Mouse (Mus musculus): ENCODE results near the gene Hoxd8.

Hoxd8 gene

DNA sequence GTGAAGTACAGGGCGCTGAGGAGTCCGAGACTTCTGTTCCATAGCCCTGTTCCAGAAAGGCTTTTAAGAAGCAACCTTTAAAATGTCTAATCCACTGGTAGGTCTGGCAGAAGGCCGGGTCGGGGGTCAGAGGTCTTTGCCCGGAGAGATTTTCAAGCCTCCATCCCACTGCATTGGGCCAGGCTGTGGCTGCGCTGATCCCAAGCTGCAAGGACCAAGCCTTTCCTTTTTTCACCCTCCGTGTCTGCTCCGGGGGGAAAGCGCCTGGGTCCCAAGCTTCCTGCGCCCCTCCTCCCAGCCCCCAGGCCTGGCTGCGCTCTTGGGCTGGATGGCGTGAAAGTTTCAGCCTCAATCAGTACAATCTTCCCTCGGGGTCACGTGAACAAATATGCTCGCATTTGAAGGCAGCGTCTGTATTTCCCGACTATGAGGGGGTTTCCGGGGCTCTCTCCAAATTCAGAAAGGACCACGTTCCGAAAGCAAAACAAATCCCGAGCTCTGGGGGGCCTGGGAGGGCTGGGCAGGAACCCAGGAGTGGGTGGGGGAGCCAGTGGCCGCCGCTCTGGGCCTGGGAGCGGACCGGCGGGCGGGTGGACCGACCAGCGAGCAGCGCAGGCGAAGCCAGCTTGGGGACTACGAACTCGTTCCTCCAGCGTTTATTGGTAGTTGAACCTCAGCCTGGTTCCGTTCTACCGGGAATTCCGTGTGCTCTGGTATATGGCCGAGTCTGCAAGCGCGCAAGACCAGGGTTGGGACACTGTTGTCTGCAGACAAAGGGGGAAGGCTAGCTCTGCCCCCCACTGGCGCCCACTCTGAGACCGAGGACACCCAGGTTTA, 31.7 kb downstream of the Hoxd8 start:
- no peak for DNase-seq (ENCODE audit: low spot score)

- no peak for DNase-seq (ENCODE audit: low spot score)
These were observed 32.5 kb downstream of the Hoxd8 start for GRCm38 (mm10) chr2:74736688-74737577.

GRCm38 (mm10) chr2:74737578-74738070, 33.2 kb downstream of the Hoxd8 start:
- DNase-seq (ENCODE audit: low spot score), result no peak

DNA sequence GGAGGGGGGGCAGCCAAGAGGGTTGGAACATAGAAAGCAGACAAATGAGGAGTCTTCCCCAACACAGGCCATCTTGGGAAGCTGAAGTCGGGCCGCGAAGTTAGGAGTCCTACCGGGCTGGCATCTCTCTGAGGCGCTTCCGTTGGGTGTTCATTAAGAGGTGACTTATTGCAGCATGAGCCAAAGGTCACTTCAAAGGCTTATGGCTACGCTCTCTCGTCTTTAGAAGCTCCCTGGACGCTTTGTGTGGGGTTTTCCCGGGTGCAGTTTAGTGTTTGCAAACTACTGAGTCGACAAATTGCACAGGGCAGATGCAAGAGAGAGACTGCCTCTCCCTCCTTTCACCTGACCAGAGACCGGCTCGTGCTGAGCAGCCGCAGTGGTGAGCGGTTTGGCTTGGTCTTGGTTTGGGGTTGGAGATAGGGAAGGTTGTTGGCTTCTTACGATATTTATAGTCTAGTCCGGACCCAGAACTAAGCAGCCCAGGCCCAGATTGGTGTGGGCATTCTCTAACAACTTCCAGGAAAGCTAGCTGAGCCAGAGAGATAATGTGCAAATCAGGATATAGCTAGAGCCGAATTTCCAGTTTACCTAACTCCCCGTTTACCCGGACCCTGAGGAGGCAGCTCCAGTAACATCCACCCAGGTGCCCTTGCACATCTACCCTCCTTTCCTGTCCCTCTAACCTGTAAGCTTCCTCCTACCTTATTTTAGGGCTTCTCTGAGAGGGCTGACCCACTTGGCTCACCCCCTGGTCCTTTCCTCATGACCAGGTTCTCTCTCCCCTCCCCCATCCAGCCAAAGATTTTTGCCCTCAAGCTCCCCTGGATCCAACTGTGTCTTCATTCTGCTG, 34.4 kb downstream of the Hoxd8 start:
- no peak for DNase-seq (ENCODE audit: low spot score)

GRCm38 (mm10) chr2:74739476-74739800, 35.0 kb downstream of the Hoxd8 start:
- DNase-seq (ENCODE audit: low spot score), result no peak

DNA sequence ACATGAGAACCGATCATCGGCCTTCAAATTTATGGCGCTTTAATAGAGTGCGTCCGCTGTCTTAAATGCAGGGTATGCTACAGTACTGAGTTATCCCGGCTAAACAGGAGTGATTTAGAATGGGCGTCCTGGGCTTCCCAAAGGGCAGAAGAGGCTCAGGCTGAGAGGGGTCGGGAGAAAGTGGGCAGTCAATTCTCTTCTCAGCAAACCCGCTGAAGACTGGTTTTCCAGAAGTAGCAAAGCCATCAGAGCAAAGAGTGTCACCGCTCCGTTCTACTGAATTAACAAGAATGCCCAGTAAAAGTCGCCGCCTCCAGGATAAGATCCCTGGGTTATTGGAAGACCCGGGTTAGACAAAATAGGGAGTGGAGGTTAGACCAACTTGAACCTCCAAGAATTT, 35.5 kb downstream of the Hoxd8 start:
- DNase-seq (ENCODE audit: low spot score), result no peak

DNA sequence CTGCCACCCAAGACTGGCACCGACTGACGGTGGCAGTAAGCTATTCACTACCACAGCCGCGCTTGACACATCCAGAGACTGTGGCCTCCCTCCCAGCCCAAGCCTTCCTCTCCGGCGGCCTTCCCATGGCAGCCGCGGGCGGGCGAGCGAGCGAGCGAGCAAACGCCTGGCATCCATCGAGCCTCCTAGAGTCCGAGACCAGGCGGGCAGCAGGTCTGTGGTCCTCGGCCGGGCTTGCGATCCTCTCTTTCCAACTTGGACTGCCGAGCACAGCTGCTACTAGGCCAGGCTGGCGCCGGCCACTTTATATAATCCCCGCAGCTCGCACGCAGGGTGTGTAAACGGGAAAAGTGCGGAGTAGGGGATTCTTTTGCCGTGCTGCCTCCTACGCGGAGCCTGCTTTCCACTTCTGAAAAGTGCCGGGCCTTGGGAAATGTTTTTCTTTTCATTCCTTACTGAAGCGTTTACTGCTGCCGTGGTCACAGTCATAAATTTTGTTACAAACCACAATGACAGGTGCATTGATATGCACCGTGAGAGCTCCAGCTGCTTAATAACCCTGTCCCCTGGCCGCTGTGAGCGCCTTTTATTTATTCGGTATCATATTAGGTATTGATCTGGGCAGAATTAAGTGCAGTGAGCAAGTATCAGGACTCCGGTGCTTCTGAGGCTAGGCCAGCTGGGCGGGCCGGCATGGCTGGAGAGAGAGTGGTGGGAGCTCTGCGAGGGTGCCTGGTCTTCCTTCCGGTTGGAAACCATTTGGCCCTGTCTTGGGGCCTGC, 36.1 kb downstream of the Hoxd8 start:
- DNase-seq (ENCODE audit: low spot score), result no peak

DNA sequence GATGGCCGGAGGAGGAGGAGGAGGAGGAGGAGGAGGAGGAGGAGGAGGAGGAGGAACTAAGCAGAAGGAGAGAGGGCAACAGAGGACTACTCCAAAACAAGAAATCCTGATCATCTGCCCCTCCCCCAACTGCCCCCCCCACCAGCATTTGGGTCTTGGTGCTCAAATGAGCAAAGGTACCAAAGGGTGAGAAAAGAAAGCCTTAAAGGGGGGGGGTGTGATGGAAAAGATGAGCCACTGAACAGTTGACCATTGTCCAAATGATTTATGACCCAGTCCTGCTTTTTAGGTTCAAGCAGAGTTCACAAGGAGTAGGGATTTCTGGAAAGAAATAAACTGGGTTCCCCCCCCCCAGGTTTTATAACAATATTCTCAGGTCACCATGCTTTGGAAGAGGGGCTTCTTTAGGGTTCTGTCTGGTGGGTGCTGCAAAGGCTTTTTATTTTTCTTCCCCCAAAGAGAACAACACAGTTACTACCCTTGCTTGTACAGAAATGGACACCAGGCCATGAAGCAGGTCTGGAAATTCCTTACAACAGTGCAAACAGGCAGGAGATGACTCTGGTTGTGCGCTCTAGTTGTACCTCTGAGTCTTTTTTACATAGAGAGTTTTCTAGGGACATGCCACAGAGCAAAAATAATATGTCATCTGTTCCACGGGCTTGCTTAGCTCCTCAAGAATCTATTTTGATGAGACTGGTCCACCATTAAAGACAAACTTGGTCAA, 37.0 kb downstream of the Hoxd8 start:
- DNase-seq (ENCODE audit: low spot score), result no peak

GRCm38 (mm10) chr2:74741979-74742277, 37.5 kb downstream of the Hoxd8 start:
- no peak for DNase-seq (ENCODE audit: low spot score)

DNA sequence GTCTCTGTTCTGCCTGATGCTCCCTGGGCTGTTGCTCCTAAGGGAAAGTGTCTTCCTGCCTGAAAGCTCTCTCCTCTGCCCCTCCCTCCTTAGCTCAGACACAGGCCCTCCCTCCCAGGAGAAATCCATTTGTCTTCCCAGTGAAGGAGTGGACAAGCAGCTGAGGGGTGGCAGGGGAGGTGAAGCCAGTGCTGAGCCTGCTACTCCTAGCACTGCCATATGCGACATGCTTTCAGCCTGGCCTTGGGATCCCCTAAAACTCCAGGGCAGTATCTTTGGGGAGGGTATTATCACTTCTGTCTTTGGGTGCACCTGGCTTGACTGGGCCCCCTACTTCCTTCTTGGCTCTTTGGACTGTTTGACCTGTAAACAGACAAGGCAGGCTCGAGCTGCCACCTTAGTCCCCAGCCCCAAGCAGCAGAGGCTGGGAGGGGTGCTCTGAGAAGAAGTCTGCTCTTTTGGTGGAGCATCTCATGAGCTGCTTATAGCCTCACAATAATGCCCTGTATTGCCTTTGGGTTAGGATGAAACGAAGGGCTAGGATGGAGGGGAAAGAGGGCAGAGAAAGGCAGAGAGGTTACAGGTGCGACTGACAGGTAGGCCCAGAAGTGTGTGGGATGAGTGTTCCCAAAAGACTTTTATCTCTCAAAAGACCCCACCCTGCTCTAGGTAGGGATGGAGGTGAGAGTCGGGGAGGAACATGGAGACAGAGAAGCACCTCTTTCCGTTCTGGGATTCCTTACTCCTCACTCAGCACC, 41.3 kb downstream of the Hoxd8 start:
- no peak for DNase-seq (ENCODE audit: low spot score)

GRCm38 (mm10) chr2:74746298-74746921, 42.0 kb downstream of the Hoxd8 start:
- DNase-seq (ENCODE audit: low spot score), result no peak

DNA sequence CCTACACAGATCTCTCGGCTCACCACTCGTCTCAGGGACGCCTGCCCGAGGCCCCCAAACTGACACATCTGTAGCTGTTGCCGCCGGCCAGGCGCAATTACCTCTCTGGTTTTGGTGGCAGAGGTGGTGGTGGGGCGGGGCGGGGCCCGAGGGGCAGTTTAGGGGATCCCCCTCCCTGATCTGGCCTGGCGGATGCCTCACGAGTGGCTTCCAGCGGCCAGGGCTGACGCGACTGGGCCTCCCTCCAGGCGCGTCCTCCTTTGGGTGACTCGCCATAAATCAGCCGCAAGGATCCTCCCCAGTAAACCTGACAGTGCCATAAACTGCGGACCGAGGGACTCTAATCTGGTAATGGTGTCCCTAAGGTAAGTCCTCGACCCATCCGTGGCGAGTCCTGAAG, 42.6 kb downstream of the Hoxd8 start:
- DNase-seq (ENCODE audit: low spot score), result no peak

DNA sequence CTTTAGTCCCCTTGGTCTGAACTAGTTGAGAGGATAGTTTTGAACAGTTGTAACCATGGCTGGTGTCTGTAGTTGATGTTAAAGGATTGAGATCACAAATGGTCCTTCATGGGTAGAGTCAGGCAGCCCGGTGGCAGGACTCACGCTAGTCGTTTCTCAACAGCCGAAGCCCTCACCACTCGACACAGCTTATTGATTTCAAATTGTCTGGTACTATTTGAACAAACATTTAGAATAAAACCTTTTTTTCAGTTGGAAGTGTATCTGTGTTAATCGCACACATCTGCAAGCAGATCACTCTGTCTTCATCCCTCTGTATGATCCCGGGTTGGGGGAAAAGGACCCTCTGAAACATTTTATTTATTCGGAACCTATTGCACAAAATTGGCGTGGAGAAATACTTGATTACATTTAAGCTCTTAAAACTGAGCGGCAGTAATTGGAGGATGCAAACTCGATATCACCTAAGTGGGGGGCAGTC, 43.3 kb downstream of the Hoxd8 start:
- DNase-seq (ENCODE audit: low spot score), result no peak

DNA sequence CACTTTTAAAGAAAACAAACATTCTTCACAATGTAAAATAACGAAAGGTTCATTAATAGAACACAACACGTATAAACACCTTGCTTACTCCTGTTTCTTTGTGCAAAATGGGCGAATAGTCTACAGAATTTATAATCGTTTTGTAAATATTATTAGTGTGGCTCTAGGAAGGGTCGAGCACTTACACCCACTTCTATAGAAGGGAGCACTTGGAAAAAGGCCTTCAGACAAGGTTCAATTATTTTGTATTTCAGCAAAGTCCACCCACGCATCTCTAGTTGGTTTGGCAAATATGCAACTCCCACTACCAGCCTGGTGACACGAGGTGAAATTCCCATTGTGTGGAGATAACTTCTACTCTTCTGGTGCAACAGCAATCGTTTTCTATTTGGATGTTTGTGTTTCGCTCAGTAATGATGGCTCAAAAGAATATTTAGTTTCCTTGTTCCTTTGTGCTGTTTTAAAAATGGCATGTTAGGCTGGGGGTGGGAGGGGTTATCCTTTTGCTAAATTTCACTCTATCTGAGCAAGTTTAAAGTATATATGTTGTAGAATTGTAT, 44.1 kb downstream of the Hoxd8 start:
- no peak for DNase-seq (ENCODE audit: low spot score)

- peak; percentile 66 for DNase-seq (ENCODE audit: low spot score)
These were observed 45.1 kb downstream of the Hoxd8 start for GRCm38 (mm10) chr2:74749337-74750121.

DNA sequence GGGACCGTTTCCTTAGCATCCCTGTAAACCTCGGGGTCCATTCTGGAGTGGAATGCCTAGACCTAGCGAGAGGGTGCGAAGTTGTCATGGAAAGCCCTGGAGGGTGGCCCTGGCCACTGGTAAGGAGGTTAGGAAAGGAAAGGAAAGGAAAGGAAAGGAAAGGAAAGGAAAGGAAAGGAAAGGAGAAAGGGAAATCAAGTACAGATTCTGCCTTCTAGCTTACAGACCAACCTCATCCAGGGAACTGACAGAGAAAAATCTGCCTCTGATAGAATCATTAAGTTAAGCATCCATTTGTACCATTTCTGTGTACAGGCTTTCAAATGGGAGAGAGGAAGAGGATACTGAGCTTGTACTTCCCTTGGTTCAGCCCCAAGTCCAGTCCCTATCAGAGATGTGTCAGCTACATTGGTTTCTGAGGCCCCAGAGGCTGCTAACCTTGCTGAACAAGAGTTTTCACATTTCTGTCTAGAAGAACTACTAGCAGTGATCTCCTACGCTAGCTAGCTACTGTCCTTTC, 46.4 kb downstream of the Hoxd8 start:
- no peak for DNase-seq (ENCODE audit: low spot score)

DNA sequence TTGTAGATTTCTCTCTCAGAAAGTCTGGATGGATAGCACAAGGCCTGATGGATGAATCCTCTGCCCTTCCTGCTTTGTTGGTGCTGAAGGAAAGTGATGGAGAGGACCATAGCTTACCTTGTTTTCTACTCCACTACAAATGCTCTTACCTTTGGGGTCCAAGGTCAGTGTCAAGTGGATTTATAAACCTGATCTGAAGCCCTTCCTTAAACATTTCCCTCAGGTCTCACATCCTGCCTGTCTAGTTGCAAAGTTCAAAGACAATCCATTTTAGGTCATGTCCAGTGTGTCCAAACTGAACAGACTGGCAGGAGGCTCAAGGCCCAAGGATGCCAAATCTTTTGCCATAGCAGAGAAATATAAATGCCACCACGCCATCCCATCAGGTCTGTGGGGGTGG, 47.4 kb downstream of the Hoxd8 start:
- no peak for DNase-seq (ENCODE audit: low spot score)
